Mouse (Mus musculus) kidney, adult 8-10 months (tissue): ENCODE results near the gene St7.

Experiments used
- DNase-seq, 2 experiments: peaks; one replicate each; pipeline ENCODE4 v3.0.0; 2022

The St7 gene

DNA sequence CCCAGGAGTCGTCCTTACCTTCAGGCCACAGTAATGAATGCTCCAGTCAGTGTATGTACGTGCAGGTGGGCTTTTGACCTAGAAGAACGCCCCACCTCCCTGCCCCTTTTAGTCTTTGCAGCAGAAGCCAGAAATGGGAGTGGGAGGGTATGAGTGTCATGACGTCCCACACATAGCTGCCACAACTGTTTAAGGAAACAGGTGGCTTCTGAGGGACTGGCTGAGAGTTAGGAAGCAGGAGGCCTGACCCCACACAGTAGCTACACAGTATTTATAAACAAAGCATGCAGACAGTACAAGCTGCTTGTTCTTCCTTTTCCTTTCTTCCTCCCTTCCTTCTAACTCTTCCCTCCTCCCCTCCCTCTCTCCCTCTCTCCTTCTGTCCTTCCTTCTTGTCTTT is 135.6 kb downstream of the St7 start:
- no peak for DNase-seq

DNA sequence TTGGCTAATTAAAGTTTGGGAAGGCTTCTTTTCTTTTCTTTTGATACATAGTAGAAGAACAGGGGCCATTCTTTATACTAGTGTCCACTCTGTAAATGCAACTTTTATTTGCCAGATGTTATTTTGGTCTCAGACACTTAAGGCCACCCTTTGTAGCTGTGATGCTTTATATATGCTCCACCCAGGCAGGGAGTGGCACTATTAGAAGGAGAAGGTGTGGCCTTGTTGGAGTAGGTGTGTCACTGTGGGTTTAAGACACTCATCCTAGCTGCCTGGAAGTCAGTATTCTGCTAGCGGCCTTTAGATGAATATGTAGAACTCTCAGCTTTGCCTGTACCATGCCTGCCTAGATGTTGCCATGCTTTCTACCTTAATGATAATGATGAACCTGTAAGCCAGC is 137.2 kb downstream of the St7 start:
- DNase-seq, result no peak

DNA sequence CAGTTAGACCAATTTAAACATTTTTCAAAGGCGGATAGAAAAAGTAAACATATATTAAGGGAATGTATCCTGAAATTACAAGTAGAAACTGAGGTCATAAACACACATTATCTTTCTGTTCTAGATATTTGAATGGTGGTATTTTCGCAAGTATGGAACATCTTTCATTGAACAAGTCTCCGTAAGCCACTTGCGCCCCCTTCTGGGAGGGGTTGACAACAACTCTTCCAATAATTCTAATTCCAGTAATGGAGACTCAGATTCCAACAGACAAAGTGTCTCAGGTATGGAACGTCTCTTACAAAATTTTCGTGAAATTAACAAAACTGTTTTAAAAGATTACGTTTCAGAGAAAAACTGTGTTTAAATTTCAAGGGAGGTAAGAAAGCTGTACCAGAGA is 141.8 kb downstream of the St7 start:
- peak; percentile 34 to 68 for DNase-seq

DNA sequence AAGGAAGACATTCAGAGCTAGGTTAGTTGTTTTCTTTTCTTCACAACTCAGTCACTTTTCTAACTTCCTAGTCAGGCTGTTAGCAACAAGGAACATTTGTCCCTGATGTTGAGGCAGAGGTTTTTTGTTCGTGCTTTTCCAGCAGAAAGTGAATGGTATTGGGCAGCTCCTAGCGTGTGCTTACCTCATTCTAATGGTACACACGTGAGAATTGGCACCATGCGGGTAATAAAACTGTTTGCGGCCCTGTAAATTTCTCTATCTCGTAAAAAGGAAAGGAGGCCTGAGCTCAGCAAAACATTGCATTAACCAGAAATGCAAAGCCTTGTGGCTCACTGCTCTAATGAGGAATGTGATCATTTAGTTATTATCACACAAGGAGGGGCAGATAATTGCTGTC is 143.0 kb downstream of the St7 start:
- DNase-seq, result no peak

DNA sequence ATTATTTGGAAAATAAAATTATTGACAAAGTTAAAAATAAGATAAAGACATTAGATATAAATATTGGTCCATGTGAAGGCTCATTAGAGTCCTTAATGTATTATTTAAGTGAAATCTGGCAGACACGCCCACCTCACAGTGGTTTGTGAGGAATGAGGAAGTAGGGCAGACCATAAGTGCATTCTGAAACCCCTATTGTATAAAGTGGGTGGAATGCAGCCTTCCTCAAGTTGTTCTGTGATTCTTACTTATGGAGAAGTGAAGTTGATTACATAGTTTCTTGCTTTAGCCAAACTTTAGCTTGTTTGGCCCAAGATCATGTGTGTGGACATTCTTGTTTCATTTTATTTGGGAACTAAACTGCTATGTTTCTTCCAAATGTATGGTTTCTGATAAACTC is 144.9 kb downstream of the St7 start:
- DNase-seq, result no peak

DNA sequence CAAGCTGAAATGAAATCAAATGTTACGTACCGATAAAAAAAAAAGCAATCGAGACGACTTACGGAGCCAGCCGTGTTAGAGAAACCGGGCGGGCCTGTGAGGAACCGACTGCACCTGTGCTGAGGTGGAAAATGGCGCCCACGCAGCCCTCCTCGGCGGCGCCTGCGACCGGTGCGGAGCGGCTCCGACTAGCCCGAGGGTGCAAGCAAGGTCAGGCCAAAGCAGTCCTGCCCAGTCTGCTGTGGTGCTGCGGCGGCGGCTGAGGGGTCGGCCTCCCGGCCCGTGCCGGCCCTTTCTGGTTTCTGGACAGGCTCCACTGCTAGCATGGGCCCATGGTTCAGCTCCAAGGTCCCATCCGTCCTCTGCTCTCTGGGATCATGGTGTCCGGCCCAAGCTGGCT is 147.7 kb downstream of the St7 start:
- DNase-seq, result no peak

DNA sequence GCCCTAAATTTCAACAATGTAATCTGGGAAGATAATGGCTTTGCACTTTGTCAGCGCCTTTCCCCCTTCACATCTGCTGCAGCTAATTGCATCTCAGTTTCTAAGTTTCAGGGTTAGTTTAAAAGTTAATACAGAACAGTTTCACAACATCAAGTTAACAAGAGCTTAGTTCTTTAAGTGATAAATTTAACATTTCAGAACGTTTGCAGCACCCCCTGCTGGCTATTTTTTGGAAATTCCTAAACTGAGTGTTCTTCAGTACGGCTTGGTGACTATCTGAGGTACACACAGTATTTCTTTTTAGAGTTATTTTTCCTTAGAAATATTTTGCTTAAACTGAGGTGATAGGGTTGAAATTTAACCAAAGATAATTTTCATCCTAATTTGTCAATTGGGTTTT is 150.0 kb downstream of the St7 start:
- peak; percentile 22 to 66 for DNase-seq

DNA sequence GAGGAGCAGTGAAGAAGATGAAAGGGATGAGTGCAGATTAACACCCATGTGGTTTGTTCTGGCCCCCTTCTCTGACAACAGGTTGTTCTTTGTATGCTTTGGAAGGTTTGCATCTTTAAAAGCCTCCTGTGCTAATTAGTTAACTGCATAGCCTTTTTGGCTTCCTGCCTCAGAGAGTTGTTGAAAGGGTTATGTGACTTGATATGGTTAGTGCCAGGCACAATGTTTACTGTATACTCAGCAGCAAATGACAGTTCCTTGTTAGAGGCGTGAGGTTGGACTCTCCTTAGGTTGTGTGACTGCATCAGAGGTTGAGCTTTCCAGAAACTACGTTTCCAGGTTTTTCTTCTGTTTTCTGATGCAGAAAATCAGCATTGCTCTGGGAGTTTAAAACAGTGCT is 158.6 kb downstream of the St7 start:
- no peak for DNase-seq

DNA sequence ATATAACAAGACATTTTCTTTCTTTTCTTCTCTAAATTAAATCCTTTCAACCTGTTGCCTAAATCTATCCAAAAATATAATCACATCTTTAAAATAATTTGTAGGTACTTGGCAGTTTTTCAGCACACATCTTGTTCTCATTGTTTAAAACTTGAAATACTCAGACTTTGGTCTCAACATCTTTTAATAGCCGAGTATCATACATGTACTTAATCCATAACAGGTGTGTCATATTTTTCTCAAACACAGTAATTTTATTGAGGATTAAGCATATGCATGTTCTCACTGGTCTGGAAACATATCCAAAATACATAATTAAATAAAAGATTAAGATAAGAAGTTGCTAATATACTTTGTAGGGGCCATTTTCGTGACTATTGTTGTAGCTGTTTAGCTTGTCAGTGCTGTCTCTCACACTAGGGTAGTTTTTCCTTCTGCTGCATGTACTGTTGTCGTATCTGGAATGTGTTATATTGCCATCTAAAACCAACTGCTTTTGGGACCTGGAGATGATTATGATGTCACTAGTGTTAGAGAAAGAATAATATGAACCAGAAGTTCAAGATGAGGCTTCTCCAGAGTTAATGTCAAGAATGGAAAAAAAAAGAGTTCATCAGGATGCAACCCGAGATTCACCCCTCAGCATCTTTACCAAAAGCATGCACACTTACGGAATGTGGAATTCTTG is 161.0 kb downstream of the St7 start:
- DNase-seq, result no peak

DNA sequence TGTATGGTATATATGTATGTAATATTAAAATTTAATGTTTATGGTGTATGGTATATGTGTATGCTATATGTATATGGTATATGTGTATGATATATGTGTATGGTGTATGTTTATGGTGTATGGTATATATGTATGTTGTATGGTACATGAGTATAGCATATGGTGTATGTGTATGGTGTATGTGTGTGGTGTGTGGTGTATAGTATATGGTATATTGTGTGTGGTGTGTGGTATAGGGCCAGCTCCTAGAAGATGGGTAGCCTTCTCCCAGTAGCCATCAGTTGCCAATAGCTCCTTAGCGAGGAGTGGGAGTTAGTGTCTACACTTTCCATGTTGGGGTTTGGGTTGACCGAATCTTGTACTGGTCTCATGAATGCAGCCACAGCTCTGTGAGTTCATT is 162.9 kb downstream of the St7 start:
- no peak for DNase-seq

DNA sequence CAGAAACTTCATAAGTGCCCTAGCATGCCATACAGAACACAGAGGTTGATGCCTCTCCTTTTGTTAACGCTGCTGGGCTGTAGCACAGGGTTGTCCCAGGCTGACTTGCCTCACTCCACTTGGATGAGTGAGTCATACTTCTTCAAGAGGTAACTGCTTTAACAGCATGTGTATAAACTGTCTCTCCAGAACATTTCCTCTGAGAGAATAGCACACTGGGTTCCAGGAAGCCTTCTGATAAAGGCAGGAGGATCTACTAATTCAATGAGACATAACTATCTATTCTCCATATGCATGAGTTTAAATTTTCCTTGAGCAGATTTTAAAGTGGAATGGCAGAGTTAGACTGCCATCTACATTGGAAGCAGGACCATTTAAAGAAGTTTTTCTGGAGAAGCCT is 166.8 kb downstream of the St7 start:
- DNase-seq, result no peak

DNA sequence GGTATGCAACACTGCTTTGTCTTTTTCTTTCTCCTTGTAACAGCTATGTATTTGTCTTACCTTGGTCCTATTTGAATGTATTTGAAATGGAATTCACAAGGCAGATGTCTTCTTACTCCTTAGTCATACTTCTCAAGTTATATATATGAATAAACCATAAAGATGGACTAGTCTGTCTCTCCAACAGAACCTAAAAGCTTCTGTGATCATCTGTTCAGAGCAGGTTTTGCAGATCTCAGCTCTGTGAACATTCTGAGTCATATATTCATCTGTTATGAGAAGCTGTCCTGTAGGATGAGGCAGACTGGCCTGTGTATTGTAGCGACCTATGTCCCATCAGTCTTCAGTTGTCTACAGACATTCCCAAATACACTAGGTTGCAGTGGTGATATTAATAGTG is 167.7 kb downstream of the St7 start:
- DNase-seq, result no peak

DNA sequence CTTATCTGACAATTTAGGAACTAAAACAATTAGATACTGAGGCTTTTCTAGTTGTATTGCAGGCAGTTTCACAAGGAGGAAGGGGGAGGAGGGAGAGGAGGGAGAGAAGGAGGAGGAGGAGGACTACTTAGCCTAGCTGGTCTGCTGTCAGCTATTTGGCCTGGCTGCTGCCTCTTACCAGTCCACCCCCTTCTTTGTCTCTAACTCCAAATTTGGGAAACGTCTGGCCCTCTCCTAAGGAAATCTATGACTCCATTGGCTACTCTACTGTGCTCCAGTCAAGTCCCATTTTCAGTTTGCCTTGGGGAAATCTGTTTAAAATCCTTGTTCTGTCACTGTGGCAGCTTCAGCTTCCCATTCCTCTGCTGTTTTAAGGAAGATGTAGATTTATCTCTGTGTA is 175.1 kb downstream of the St7 start:
- DNase-seq, result no peak

DNA sequence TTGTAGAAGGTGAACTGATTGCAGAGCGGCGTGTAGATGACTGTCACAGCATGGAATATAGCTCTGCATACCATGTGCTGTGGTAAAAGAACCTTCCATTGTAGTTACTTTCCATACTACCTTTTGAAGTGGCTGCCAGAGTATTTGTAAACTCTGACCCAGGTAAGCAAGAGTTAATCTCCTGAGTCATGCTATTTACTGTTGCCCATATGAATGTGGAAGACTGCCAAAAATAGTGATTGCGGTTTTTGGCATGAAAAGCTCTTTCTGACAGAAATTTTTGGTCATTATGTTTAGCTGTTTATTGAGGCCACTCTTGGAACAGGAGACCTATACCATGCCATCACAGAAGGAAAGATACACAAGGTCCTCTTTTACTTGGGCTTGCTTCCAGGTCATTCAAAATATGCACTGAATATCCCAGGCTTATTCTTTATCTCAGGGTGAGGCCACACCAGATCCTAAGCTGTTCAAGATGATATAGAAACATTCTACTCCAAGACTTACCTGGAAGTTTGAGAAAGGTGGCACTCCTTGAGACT is 179.2 kb downstream of the St7 start:
- no peak for DNase-seq

DNA sequence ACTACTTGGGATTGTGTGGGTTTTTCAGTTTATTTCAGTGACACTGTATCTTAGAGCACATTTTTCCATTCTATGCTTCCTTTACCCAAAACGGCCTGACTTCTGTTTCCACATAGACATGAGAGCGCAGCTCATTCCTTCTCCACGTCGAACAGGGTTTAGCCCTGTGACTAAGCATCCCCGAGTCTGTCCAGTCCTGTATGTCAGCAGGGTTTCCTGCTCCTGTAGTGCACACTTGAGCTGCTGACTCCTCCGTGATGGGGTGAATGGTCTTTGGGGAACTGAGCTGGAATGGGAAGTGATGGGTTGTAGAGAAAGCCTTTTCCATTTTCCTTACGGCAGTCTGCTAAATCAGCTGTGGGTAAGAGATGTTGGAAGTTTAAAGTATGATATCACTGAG is 182.9 kb downstream of the St7 start:
- DNase-seq, result no peak

DNA sequence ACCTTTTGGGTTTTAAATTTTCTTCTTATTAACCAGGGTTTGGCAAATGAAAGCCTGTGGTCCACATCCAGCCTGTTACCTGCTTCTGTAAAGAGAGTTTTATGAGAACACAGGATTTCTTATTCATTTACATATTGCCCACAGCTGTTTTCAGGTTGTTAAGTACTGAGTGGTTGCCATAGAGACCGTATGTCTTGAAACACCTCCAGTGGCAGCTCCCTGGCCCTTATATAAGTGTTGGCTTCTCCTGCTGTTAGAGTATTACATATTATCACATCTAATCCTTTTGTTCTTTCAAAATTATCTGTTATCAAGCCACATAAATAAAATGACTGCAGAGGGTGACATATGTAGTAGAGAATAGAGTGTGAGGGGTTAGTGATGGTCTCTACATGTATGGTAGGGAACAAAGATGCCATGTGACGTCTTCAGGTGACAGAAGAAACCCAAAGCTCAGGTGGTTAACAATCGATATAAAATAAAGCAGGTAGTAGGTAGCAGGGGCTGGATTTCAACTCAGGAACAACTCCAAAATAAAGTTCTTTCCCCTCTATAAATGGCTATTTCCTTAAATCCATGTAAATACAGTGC is 183.4 kb downstream of the St7 start:
- DNase-seq, result peak in 1 of 2 experiments; percentile 24

DNA sequence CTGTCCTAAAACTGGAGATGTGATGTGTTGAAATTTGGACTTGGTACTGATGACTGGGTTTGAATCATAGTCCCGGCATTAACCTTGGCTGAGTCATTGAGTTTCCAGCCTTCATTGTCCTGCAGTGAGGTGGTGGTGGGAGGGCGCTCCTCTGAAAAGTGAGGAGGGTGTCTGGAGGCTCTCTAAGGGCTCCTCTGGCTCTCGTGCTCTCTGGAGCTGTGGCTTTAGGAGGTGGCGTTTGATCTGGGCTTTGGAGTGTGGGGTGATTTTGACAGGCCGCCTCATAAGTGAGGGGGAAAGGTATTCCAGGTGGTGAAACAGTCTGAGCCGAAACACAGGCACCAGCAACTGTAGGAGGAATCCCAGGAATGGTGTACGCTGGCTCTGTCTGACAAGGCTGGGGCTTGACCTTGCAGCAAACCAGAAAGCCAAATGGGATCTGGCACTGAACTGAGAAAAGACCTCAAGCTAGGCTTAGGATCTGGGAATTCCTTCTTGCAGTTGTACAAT is 184.0 kb downstream of the St7 start:
- no peak for DNase-seq

DNA sequence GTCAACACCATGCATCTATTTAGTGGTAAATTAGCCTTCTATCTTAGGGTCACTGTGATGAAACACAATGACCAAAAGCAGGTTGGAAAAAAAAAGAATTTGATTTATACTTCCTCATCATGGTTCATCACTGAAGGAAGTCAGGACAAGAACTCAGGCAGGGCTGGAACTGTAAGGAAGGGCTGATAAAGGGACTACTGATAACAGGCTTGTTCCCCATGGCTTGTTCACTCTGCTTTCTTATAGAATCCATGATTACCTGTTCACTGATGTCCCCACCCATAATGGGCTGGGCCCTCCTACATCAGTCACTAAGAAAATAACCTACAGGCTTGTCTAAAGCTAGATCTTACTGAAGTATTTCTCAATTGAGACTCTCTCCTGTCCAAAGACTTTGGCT is 190.2 kb downstream of the St7 start:
- DNase-seq, result no peak

DNA sequence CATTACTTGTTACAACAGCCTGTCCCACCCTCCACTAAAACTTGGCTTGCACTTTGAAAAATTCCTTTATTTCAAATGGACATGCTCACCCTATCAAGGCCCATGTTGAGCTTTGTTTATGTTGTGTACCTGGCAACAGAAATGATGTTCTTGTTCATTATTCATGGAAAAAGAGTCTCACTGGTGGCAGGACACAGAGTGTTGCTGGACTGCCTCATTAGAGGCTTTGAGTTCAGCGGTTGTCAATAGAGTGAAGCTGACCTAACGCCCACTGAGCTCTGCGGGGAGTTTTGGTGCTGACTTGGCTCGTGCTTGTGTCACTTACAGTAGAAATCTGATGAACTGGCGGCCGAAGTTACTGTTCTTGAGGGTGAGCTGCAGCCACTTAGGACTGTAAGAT is 195.0 kb downstream of the St7 start:
- no peak for DNase-seq

DNA sequence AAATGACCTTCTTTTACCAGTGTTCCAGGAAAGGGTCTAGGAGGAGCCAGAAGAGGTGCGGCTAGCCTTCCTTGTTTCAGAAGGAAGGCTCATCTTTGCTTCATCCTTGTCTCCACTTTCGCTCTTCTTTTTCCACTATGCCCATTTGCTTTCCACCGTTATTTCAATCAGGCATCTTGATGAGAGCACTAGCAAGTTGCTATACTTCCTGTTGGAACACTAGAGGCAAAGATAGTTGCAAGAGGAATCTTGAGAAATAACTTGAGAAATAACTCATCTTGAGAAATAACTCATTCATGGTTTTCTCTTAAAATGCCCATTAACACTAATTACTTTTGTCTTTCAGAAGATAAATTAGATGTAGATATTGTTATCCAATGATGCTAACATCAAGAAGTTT is 202.8 kb downstream of the St7 start:
- no peak for DNase-seq

DNA sequence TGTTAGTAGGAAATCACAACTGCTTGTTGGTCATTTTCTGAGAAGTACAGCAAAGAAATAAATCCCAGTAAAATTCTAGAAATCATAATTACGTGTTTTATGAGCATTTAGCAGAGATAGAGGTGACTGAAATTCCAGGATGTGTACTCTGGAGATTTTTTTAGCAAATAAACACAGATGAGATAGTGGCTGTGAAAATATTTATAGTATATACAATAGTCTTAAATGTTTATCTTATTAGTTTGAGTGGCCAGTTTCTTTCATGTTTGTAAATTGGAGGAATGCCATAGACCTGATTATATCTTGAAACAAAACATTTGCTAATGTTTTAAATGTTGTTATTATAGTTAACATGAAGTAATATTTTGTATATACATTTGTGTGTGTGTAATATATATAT is 205.8 kb downstream of the St7 start:
- no peak for DNase-seq

DNA sequence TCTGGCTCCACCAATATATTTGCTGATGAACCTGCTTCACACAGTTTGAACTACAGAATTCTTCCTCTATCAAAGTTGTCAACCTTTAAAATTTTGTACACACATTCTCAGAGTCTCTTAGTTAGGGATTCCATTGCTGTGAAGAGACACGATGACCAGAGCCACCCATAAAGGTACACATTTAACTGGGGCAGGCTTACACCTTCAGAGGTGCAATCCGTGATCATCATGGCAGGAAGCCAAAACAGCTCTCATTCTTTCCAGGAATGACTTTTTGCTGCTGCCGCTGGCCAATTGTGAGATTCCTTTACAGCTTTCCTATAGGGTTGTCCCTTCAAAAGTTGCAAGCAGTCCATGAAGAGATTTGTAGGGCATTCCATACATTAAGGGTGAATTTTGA is 210.6 kb downstream of the St7 start:
- no peak for DNase-seq

DNA sequence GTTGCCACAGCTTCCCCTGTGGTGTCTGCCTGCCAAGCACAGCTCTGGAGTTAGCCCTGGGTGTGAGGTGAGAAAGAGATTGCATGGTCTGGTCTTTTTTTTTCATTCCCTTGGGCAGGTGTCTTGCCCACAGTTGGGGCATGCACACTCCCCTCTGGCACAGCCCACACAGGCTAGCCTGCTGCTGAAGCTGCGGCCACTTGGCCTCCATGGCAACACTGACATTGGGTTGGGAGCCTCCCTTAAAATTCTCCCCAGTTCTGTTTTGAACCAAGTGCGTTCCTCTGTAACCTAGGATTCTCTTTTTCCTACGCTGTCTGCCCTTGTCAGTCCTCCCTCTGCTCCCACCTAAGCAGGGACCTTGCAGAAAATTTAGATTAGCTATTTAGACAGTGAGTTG is 213.0 kb downstream of the St7 start:
- no peak for DNase-seq

DNA sequence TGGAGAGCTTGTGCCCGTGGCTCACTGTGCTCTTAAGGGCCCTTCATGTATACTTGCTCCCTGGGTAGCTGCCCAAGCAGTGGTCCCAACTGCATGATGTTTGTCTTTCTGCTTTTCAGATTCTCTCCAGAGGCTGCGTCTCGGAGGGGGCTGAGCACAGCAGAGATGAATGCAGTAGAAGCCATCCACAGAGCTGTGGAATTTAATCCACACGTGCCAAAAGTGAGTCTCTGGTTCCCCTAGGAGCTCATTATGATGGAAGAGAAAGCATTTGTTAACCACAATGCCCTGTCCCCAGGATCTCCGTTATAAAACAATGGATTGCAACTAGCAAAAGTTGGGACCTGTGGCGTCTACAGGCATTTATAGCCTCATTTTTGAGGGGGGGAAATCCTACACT is 213.6 kb downstream of the St7 start:
- no peak for DNase-seq

DNA sequence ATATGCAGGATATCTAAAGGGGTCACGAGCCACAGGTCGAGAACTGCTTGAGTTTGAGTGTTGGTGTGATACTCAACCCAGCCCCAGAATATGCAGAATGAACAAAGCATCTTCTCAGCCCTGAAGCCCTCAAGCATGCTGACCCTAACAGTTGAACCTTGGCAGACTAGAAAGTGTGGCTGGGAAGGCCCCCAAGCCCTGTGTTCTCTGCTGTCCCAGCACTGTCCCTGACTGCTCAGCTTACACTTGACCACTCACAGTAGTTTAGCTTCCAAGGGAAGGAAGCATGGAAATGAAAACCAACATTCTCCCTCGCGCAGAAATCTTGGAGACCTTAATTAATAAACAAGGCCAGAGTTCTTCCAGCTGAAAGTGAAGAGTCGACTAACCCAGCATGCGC is 219.6 kb downstream of the St7 start:
- DNase-seq, result no peak
